Mouse (Mus musculus): ENCODE data around the gene Pusl1. TPM values are rescaled to one million over a fixed set of nuclear protein-coding genes. Genes with fewer than 3 reads are reported as not detected.
A peak's percentile ranks its signal among the peaks of the same experiment; 100 is the strongest.

The Pusl1 gene
- total RNA-seq, 1 experiment from 2014 or later = 39.2 TPM

DNA sequence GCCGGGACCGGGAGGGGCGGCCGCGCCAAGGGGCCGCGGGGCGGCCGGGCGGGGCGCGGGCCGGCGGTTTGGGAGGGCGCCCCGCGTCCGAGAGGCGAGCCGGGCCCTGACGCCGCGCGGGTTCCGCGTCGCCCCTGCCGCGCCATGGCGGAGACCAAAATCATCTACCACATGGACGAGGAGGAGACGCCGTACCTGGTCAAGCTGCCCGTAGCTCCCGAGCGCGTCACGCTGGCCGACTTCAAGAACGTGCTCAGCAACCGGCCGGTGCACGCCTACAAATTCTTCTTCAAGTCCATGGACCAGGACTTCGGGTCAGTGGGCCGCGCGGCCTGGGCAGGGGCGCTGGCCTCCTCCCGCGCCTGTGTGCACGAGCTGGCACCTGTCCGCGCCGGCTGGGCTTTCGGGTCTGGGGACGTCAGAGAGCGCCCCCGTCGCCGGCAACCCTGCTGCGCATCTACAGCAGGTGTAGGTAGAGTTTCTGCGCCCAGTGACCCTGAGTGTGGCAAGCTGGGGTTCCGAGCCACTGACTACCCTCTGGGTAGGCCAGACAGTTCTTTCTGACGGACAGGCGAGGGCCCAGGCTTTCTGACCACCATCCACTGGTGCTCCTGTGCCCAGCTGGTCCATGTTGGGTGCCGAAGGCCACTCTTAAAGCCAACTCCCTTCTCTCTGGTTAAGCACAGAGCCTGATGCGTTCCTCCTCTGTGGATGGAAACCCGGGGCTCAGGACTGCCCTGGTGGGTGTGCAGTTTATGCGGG, 43.8 kb downstream of the Pusl1 start:
- ATAC-seq (replicated peaks; ENCODE audit: low read depth, poor library complexity, severe bottlenecking) = peak; percentile 21; the same call in 1 of the 2 replicates

DNA sequence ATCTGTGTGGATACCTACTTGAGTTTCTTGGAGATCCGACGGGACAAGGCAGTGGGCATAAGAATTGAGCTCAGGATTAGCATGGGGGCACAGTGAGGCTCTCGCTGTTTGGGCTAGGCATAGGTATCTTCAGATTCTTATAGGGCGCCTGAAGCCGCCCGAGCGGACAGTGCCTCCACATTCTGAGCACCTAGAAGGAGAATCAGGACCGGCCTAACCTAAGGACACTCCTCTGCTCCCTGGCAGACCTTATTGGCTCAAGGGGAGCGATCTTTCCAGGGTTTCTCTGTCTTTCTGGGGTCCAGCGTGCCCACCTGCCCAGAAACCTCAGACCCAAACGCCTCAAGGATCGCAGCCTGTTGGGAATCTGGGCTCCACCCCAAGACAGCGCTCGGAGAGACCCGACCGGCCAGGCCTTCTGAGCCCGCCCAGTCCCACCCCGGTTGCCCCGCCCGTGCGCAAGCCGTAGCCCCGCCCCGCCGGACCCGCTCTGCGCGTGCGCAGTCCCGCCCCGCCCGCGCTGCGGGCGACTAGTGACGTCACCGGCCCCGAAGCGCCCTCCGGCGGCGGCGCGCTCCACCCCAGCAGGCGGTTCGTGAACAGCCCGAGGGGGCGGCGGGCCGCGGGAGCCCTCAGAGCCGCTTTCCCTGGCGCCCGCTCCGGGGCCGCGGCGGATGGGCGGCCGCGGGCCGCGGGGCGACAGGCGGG, 44.6 kb downstream of the Pusl1 start, which contains the start of gene Dvl1:
Gene Dvl1 (plus strand): TSS at position 532 of the 708 bp plus-strand sequence.
- peak; percentile 71 for ATAC-seq (replicated peaks; ENCODE audit: low read depth, poor library complexity, severe bottlenecking)

DNA sequence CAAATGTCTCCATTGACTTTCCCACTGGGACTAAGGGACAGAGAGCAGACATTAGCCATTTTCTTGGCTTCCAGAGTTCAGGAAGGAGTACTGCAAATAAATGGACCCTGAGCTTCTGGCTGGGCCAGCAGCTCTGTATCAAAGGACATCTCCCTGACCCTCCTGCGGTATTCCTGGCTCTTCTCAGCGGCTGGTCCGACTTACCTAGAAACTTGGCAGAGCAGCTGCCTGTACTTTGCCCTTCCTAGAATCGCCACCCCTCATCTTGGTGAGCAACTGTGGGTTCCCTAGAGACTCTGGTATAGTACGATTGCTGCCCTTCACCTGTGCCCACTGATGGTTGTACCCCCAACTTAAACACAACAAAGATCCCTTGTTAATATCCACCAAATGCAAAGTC, 48.4 kb downstream of the Pusl1 start:
- no peak for ATAC-seq (replicated peaks; ENCODE audit: low read depth, poor library complexity, severe bottlenecking)

DNA sequence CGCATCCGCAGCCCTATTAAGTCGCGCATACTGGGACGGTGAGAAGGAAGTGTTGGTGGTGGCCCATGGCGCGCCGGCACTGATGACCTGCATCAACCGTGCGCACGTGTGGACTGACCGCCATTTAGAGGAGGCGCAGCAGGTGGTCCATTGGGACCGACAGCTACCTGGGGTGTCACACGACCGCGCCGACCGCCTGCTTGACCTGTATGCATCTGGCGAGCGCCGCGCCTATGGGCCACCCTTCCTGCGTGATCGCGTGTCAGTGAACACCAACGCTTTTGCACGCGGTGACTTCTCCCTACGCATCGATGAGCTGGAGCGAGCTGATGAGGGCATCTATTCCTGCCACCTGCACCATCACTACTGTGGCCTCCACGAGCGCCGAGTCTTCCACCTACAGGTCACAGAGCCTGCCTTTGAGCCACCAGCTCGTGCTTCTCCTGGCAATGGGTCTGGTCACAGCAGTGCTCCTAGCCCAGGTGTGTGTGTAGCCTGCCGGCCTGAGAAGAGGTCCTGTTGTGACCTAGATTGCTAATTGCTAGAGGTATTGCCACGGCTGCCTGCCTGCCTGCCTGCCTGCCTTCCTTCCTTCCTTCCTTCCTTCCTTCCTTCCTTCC, 49.8 kb downstream of the Pusl1 start:
- no peak for ATAC-seq (replicated peaks; ENCODE audit: low read depth, poor library complexity, severe bottlenecking)

DNA sequence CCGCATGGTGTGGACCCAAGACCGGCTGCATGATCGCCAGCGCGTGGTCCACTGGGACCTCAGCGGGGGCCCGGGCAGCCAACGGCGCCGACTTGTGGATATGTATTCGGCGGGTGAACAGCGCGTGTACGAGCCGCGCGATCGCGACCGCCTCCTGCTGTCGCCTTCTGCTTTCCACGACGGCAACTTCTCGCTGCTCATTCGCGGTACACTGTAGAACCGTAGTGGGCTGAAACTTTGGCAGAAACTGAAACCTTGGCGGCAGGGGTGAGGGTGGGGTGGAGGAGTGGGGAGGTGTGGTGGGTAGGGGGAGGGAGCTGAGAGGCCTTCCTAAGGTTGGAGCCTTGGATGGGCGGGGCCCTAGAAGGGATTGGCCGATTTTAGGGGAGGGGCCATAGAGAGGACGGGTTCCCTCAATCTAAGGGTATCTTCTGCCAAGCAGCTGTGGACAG, 50.6 kb downstream of the Pusl1 start:
- ATAC-seq (replicated peaks; ENCODE audit: low read depth, poor library complexity, severe bottlenecking) = peak; percentile 64

DNA sequence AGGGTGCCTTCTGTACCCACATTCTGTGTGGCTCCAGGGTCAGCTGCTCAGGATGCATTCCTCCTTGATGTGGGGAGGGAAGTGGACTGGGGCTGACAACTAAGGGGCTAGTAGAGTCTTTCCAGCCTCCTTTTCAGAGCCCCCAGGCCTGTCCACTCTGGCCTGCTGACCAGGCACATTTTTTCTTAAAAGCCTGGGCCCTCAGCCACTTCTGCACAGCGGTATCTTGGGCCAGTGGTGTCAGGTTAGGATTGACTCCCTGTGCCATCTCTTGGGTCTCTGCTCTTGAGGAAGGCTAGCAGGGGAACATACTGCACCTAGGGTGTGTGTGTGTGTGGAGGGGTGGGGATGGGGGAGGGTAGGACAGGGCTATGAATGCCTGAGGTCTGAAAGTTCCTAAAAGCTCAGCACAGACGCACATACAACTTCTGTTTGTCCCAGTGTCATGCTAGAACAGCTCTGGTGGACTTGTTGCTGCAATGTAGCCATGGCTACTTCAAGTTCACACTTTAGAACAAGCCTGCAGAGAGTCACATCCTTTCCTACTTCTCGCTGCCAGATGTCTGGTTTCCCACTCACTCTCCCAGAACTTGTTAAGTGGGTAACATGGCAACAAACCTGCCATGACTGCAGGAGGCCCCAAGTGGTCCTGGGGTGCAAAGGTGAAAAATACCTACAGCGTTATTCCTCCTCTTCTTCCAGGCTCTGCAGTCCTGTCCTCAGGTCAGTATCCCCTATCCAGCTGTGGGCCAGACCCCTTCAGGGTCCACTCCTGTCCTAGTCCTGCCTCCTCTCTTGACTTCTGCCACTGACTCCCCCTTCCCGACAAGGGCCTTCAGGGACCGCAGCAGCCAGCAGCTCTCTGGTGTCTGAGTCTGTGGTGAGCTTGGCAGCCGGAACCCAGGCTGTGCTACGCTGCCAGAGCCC, 51.2 kb downstream of the Pusl1 start:
- ATAC-seq (replicated peaks; ENCODE audit: low read depth, poor library complexity, severe bottlenecking) = no peak

DNA sequence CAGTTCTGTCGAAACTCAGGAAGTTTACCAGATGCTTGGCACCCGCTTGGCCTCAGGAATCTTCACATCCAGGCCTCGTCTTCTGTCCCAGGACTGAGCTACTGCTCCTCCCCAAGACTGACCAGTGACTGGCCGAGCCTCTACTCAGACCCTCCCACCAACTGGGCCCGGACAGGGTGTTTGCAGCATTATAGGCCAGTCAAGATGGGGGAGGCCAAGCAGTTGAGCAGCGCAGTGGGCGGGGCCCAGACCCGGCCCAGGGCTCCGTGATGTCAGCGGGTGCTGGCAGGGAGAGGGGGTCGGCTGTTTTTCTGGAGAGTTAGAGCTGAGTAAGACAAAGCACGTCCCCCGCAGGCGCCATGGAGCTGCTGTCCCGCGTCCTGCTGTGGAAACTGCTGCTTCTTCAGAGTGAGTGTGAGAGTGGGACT, 52.1 kb downstream of the Pusl1 start, which contains the start of gene Mxra8:
Gene Mxra8 (plus strand): TSS at position 198 of the 428 bp plus-strand sequence.
- ATAC-seq (replicated peaks; ENCODE audit: low read depth, poor library complexity, severe bottlenecking) = no peak

DNA sequence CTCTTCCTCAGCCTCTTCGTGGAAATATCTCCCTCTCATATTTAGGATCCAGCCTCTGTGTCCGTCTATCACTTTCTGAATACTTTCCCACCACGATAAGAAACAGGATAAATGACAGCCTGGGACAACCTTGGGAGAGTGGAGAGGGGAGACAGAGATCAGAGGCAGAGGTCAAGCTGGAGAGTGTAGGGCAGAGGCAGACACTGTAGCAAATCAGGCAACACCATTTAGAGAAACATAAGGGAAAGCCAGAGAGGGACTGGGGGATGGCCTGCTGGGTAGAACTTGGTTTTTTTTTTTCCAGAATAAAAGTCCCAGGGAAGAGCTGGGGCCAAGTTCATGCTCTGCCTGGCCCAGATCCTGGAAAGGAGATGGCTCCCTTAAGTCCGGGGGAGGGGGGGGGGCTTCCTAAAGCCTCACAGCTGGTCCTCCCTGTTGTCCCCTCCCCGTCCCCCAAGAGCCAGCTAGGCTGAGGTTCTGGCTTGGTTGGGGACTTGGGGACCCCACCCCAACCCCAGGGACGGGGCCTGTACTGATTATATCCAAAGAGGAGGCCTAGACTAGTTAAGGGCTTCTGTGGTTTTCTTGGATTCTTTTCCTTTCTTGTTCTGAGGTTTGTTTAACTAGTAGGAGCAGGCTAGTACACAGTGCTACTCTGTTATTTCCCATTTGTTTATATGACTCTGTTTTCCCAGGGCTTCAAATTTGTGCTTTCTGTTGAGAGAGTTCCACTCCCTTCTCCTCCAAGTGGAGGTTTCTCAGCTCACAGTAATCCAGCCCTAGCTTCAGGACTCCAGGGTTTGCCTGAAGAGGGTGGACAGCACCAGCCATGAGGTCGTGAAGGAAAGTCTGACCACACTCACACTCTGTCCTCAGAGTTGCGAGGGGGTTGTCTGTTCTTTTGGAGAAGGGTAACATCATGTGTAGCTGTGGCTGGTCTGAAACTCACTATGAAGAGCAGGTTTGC, 53.1 kb downstream of the Pusl1 start:
- ATAC-seq (replicated peaks; ENCODE audit: low read depth, poor library complexity, severe bottlenecking) = no peak

Other genes with a start within 250 kb of the Pusl1 start
- not detected in 2 replicates for gene Gm10563, start 246.4 kb downstream of the Pusl1 start, total RNA-seq (2017)
- gene Mmp23, start 238.4 kb downstream of the Pusl1 start, total RNA-seq (2017) = 0.91 TPM in 1 of 2 replicates, not detected in the other
- gene Mib2, start 222.6 kb downstream of the Pusl1 start, total RNA-seq (2017) = 18.9 and 21.1 TPM in 2 replicates
- 2.9 and 3.2 TPM in 2 replicates for gene Fndc10, start 197.4 kb downstream of the Pusl1 start, total RNA-seq (2017)
- 73.2 and 108 TPM in 2 replicates for gene Ssu72, start 187.0 kb downstream of the Pusl1 start, total RNA-seq (2017)
- 0.29 TPM in 1 of 2 replicates, not detected in the other for gene Tmem240, start 157.0 kb downstream of the Pusl1 start, total RNA-seq (2017)
- 77.0 and 120 TPM in 2 replicates for gene Atad3a, start 130.7 kb downstream of the Pusl1 start, total RNA-seq (2017)
- 0.27 and 0.29 TPM in 2 replicates for gene Vwa1, start 117.1 kb downstream of the Pusl1 start, total RNA-seq (2017)
- not detected in 2 replicates for gene Tmem88b, start 105.9 kb downstream of the Pusl1 start, total RNA-seq (2017)
- not detected in 2 replicates for gene Ankrd65, start 101.3 kb downstream of the Pusl1 start, total RNA-seq (2017)
- gene Mrpl20, start 88.9 kb downstream of the Pusl1 start, total RNA-seq (2017) = 55.4 and 70.3 TPM in 2 replicates
- 83.7 and 89.3 TPM in 2 replicates for gene Ccnl2, start 79.3 kb downstream of the Pusl1 start, total RNA-seq (2017)
- 89.9 and 123 TPM in 2 replicates for gene Aurkaip1, start 60.5 kb downstream of the Pusl1 start, total RNA-seq (2017)
- gene Mxra8, start 52.1 kb downstream of the Pusl1 start, total RNA-seq (2017) = not detected in 2 replicates
- gene Dvl1, start 44.4 kb downstream of the Pusl1 start, total RNA-seq (2017) = 9.2 and 11.4 TPM in 2 replicates
- 0.09 TPM in 1 of 2 replicates, not detected in the other for gene Tas1r3, start 28.4 kb downstream of the Pusl1 start, total RNA-seq (2017)
- gene Cptp, start 22.3 kb downstream of the Pusl1 start, total RNA-seq (2017) = 9.2 and 10.2 TPM in 2 replicates
- gene Ints11, start 22.2 kb downstream of the Pusl1 start, total RNA-seq (2017) = 17.5 and 25.1 TPM in 2 replicates
- 18.0 and 20.1 TPM in 2 replicates for gene Acap3, start within 50 bp of the Pusl1 start, total RNA-seq (2017)
- 91.5 and 103 TPM in 2 replicates for gene Ube2j2, start 52.0 kb upstream of the Pusl1 start, total RNA-seq (2017)
- 70.8 and 78.2 TPM in 2 replicates for gene C1qtnf12, start 70.5 kb upstream of the Pusl1 start, total RNA-seq (2017)
- 7.5 and 9.0 TPM in 2 replicates for gene B3galt6, start 100.9 kb upstream of the Pusl1 start, total RNA-seq (2017)
- gene Sdf4, start 101.1 kb upstream of the Pusl1 start, total RNA-seq (2017) = 125 and 157 TPM in 2 replicates
- gene Tnfrsf4, start 122.1 kb upstream of the Pusl1 start, total RNA-seq (2017) = not detected in 2 replicates
- 6.1 and 9.8 TPM in 2 replicates for gene Tnfrsf18, start 134.4 kb upstream of the Pusl1 start, total RNA-seq (2017)
- not detected in 2 replicates for gene Ttll10, start 167.6 kb upstream of the Pusl1 start, total RNA-seq (2017)
- 34.1 and 42.2 TPM in 2 replicates for gene 9430015G10Rik, start 218.2 kb upstream of the Pusl1 start, total RNA-seq (2017)
- 0.05 TPM in 1 of 2 replicates, not detected in the other for gene Rnf223, start 238.7 kb upstream of the Pusl1 start, total RNA-seq (2017)

Data from common myeloid progenitor, adult 5-6 weeks (primary cell).